25 mouse cellular contexts compared by ENCODE assay signal in the genomic region with DNA sequence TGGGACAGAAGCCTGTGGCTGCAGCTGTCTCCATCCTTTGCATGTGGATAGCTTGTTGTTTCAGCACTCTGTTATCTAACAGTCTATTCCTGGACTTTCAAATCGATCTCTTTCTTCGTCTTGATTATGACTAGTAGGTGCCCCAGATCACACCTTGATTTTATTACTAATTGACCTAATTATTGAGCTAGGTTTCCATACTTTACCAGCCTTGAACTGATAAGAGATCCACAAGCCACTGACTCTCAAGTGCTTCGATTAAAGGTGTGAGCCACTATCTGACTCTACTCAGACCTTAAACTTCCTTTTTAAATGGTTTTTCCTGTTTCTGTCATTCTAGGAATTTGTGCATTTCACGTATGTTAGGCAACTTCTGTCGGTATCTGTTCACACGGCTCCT.
"Had no signal": no experiment of that assay in that cellular context is flagged by ENCODE, and none has a peak within 500 bp of the region (broad histone marks: within the 10 kb centered on the region; RNA-seq: fewer than 3 reads in every experiment).

No protein-coding gene starts in this region.

- H3K27me3 ChIP-seq: heart, embryonic 13.5 days; heart, embryonic 15.5 days; hindbrain, embryonic 13.5 days; hindbrain, embryonic 15.5 days; limb, embryonic 12.5 days; liver, embryonic 13.5 days; liver, embryonic 15.5 days had no signal

- ATAC-seq: hindbrain, postnatal 0 days had no signal

- H3K27ac ChIP-seq: heart, adult 2 months; heart, embryonic 13.5 days; heart, embryonic 15.5 days; hindbrain, embryonic 13.5 days; hindbrain, embryonic 15.5 days; hindbrain, postnatal 0 days; layer of hippocampus, adult 2 months; left cerebral cortex, adult 2 months; limb, embryonic 10.5 days; limb, embryonic 12.5 days; liver, embryonic 13.5 days; liver, embryonic 15.5 days had no signal

- H3K9me3 ChIP-seq: heart, embryonic 15.5 days; hindbrain, embryonic 13.5 days; limb, embryonic 10.5 days; limb, embryonic 12.5 days; liver, embryonic 13.5 days; liver, embryonic 15.5 days had no signal

- H3K36me3 ChIP-seq: heart, embryonic 13.5 days; heart, embryonic 15.5 days; hindbrain, embryonic 13.5 days; hindbrain, embryonic 15.5 days; limb, embryonic 10.5 days; limb, embryonic 12.5 days; liver, embryonic 13.5 days; liver, embryonic 15.5 days had no signal

- H3K4me2 ChIP-seq: heart, embryonic 11.5 days; heart, embryonic 13.5 days; heart, embryonic 15.5 days; hindbrain, embryonic 13.5 days; hindbrain, embryonic 15.5 days; limb, embryonic 12.5 days; liver, embryonic 11.5 days; liver, embryonic 13.5 days; liver, embryonic 15.5 days had no signal

- H3K9ac ChIP-seq: heart, embryonic 13.5 days; heart, embryonic 15.5 days; hindbrain, embryonic 13.5 days; hindbrain, embryonic 15.5 days; limb, embryonic 12.5 days; liver, embryonic 13.5 days; liver, embryonic 15.5 days had no signal

- DNase-seq: gastrocnemius, postnatal 14 days; gastrocnemius, postnatal 36 days; heart, adult 11 months; heart, adult 2 months; heart, postnatal 14 days; heart, postnatal 36 days; kidney, adult 18-20 months; kidney, adult 8-10 months; kidney, postnatal 10 days; kidney, postnatal 25 days; kidney, postnatal 4 days; liver; liver, embryonic 13.5 days had no signal

- H3K4me3 ChIP-seq: heart, adult 2 months; heart, embryonic 13.5 days; heart, embryonic 15.5 days; hindbrain, embryonic 13.5 days; hindbrain, embryonic 15.5 days; layer of hippocampus, adult 2 months; left cerebral cortex, adult 2 months; limb, embryonic 10.5 days; limb, embryonic 12.5 days; liver, embryonic 13.5 days; liver, embryonic 15.5 days had no signal

- H3K4me1 ChIP-seq: heart, embryonic 13.5 days; heart, embryonic 15.5 days; hindbrain, embryonic 15.5 days; limb, embryonic 10.5 days; limb, embryonic 12.5 days; liver, embryonic 13.5 days; liver, embryonic 15.5 days had no signal
